Mouse (Mus musculus): ENCODE data around the gene Ciart. TPM values are rescaled to one million over a fixed set of nuclear protein-coding genes. Genes with fewer than 3 reads are reported as not detected.

Gene Ciart
- polyA plus RNA-seq, 1 experiment = 26.1 TPM

DNA sequence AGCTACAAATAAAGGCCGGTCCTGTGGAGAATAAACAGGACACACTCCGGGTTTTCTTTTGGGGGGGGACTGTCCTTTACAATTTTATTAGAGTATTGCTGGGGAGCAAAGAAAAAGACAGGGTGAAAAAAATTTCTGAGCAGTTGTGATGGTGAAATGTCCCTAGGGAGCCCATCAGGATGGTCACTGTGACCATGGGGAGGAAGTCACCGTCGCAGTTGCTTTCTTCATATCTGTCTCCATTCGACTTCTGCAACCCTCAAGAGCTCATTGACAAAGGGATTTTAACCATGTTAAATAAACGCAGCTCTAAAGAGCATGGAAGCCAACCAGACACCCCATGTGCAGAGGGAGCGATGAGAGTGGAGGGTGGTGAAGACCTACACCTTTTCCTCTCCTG lies 34.7 kb upstream of the Ciart start:
- DNase-seq = no peak
- TF ChIP-seq CTCF (IDR thresholded peaks at IDR 0.05; ENCODE audit: insufficient read depth, low read length) (no peak), POLR2A (IDR thresholded peaks at IDR 0.05; ENCODE audit: borderline replicate concordance, extremely low read depth, low read depth, low read length) (no peak)
- 57% methylated on average over 7 of the region's 7 CpGs for WGBS
- no peak overlapping the region for H3K4me3 ChIP-seq (replicated peaks; ENCODE audit: extremely low read depth, low read depth, low read length)
- no peaks in the 10 kb centered on the region for H3K4me1 ChIP-seq (ENCODE audit: control insufficient read depth, insufficient read depth, low read length)

DNA sequence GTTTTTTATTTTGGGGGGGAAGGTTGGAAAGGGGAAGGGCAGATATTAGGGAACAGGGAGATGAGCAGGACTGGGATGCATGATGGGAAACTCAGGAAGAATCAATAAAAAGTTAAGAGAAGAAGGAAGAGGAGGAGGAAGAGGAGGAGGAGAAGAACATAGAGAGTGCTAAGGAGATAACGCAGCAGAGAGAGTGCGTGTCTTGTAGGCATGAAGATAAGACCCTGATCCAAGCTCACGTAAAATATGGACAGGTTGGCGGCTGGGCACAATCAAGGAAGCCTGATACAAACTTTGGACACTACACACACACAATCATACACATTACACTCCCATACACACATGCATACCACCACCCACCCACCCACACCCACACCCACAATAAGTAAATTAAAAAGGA lies 32.7 kb upstream of the Ciart start:
- no peak for DNase-seq
- 88% methylated on average over 4 of the region's 4 CpGs for WGBS

GRCm38 (mm10) chr3:95907613-95908012 lies 25.6 kb upstream of the Ciart start:
- Histone ChIP-seq H3K4me1 (ENCODE audit: control insufficient read depth, insufficient read depth, low read length) (peaks cover 2% of the 10 kb centered on the region; the same call in 1 of the 2 replicates), H3K4me3 (replicated peaks; ENCODE audit: extremely low read depth, low read depth, low read length) (no peak overlapping the region)
- WGBS = 48% methylated on average over 4 of the region's 4 CpGs
- TF ChIP-seq CTCF (IDR thresholded peaks at IDR 0.05; ENCODE audit: insufficient read depth, low read length) (no peak), POLR2A (IDR thresholded peaks at IDR 0.05; ENCODE audit: borderline replicate concordance, extremely low read depth, low read depth, low read length) (no peak)
- no peak for DNase-seq

More for the DNA sequence above, 32.7 kb upstream of the Ciart start:
- no peaks in the 10 kb centered on the region for H3K4me1 ChIP-seq (ENCODE audit: control insufficient read depth, insufficient read depth, low read length)
- no peak for TF ChIP-seq CTCF (IDR thresholded peaks at IDR 0.05; ENCODE audit: insufficient read depth, low read length)
- no peak for TF ChIP-seq POLR2A (IDR thresholded peaks at IDR 0.05; ENCODE audit: borderline replicate concordance, extremely low read depth, low read depth, low read length)
- H3K4me3 ChIP-seq (replicated peaks; ENCODE audit: extremely low read depth, low read depth, low read length) = no peak overlapping the region

- under 1% methylated on average over 12 of the region's 12 CpGs for WGBS
- H3K4me1 ChIP-seq (ENCODE audit: control insufficient read depth, insufficient read depth, low read length) = peaks cover 2% of the 10 kb centered on the region; the same call in 1 of the 2 replicates
- DNase-seq = peak; percentile 64
- peak overlapping the region; percentile 35 for H3K4me3 ChIP-seq (replicated peaks; ENCODE audit: extremely low read depth, low read depth, low read length)
- TF ChIP-seq POLR2A (IDR thresholded peaks at IDR 0.05; ENCODE audit: borderline replicate concordance, extremely low read depth, low read depth, low read length) = no peak
- peak; percentile 92 for TF ChIP-seq CTCF (IDR thresholded peaks at IDR 0.05; ENCODE audit: insufficient read depth, low read length)
Observed at GRCm38 (mm10) chr3:95906860-95907259, 24.8 kb upstream of the Ciart start.

GRCm38 (mm10) chr3:95905940-95906492 lies 24.0 kb upstream of the Ciart start:
- peak; percentile 48 for DNase-seq
- Histone ChIP-seq H3K4me3 (replicated peaks; ENCODE audit: extremely low read depth, low read depth, low read length) (peak overlapping the region; percentile 32), H3K4me1 (ENCODE audit: control insufficient read depth, insufficient read depth, low read length) (peaks cover 2% of the 10 kb centered on the region; the same call in 1 of the 2 replicates)
- WGBS = 0% methylated on average over 12 of the region's 12 CpGs
- TF ChIP-seq CTCF (IDR thresholded peaks at IDR 0.05; ENCODE audit: insufficient read depth, low read length) (peak; percentile 73), POLR2A (IDR thresholded peaks at IDR 0.05; ENCODE audit: borderline replicate concordance, extremely low read depth, low read depth, low read length) (no peak)

- peaks cover 2% of the 10 kb centered on the region; the same call in 1 of the 2 replicates for H3K4me1 ChIP-seq (ENCODE audit: control insufficient read depth, insufficient read depth, low read length)
- peak overlapping the region; percentile 40 for H3K4me3 ChIP-seq (replicated peaks; ENCODE audit: extremely low read depth, low read depth, low read length)
- DNase-seq = peak; percentile 36
- under 1% methylated on average over 18 of the region's 18 CpGs for WGBS
- TF ChIP-seq CTCF (IDR thresholded peaks at IDR 0.05; ENCODE audit: insufficient read depth, low read length) = no peak
- TF ChIP-seq POLR2A (IDR thresholded peaks at IDR 0.05; ENCODE audit: borderline replicate concordance, extremely low read depth, low read depth, low read length) = peak; percentile 49; the same call in 1 of the 2 replicates
Observed at GRCm38 (mm10) chr3:95905146-95905939, 23.3 kb upstream of the Ciart start.

- peak within 1 kb of the TSS; percentile 53 for H3K4me3 ChIP-seq (replicated peaks; ENCODE audit: extremely low read depth, low read depth, low read length)
- DNase-seq = no peak
- TF ChIP-seq CTCF (IDR thresholded peaks at IDR 0.05; ENCODE audit: insufficient read depth, low read length) = no peak
- TF ChIP-seq POLR2A (IDR thresholded peaks at IDR 0.05; ENCODE audit: borderline replicate concordance, extremely low read depth, low read depth, low read length) = no peak
- 3% methylated on average over 15 of the region's 15 CpGs for WGBS
- H3K4me1 ChIP-seq (ENCODE audit: control insufficient read depth, insufficient read depth, low read length) = peaks cover 2% of the 10 kb centered on the region; the same call in 1 of the 2 replicates
Observed at GRCm38 (mm10) chr3:95904568-95904967, 22.5 kb upstream of the Ciart start, which contains the start of gene Car14. Gene Car14, minus strand, starts transcription at chr3:95904691.

- TF ChIP-seq POLR2A (IDR thresholded peaks at IDR 0.05; ENCODE audit: borderline replicate concordance, extremely low read depth, low read depth, low read length) (no peak), CTCF (IDR thresholded peaks at IDR 0.05; ENCODE audit: insufficient read depth, low read length) (no peak)
- H3K4me3 ChIP-seq (replicated peaks; ENCODE audit: extremely low read depth, low read depth, low read length) = peak overlapping the region; percentile 53
- peaks cover 2% of the 10 kb centered on the region; the same call in 1 of the 2 replicates for H3K4me1 ChIP-seq (ENCODE audit: control insufficient read depth, insufficient read depth, low read length)
- 14% methylated on average over 15 of the region's 15 CpGs for WGBS
- DNase-seq = no peak
Observed at GRCm38 (mm10) chr3:95903753-95904502, 21.9 kb upstream of the Ciart start.

- H3K4me1 ChIP-seq (ENCODE audit: control insufficient read depth, insufficient read depth, low read length) = peaks cover 2% of the 10 kb centered on the region; the same call in 1 of the 2 replicates
- no peak for DNase-seq
- H3K4me3 ChIP-seq (replicated peaks; ENCODE audit: extremely low read depth, low read depth, low read length) = no peak overlapping the region
- TF ChIP-seq CTCF (IDR thresholded peaks at IDR 0.05; ENCODE audit: insufficient read depth, low read length) (no peak), POLR2A (IDR thresholded peaks at IDR 0.05; ENCODE audit: borderline replicate concordance, extremely low read depth, low read depth, low read length) (no peak)
- 33% methylated on average over 6 of the region's 6 CpGs for WGBS
Observed at GRCm38 (mm10) chr3:95902643-95903042, 20.6 kb upstream of the Ciart start.

Data from lung, adult 2 months (tissue).